Mouse (Mus musculus) hindbrain, embryonic 16.5 days (tissue): Measurements from ENCODE around the gene Krt222. TPM values are rescaled to one million over a fixed set of nuclear protein-coding genes. Genes with fewer than 3 reads are reported as not detected.
A peak's percentile ranks its signal among the peaks of the same experiment; 100 is the strongest.
"Not testable (repeated sequence)": the region's sequence is repeated elsewhere in the genome, so short reads cannot be mapped to it uniquely, and the experiment has no call there.

ENCODE experiments used
- ATAC-seq: fragments of 200-750 bp; cut with Nextera tagmentation; 2 replicates; pipeline ENCODE4 v1.8.0; 2017; ENCODE audit warnings: moderate TSS enrichment, moderate library complexity
- H3K27ac ChIP-seq: fragments of 300-500 bp; sonication (generic); 2 replicates; pipeline ENCODE4 v1.5.1; 2014; ENCODE audit warnings: low read depth, mild to moderate bottlenecking, control low read depth, low read length, moderate library complexity
- H3K27me3 ChIP-seq: fragments of 300-500 bp; sonication (generic); replicated peaks from 2 replicates; pipeline ENCODE4 v1.6.1; 2014; ENCODE audit warnings: low read length; ENCODE audit not compliant: control insufficient read depth, insufficient read depth
- H3K36me3 ChIP-seq: fragments of 300-500 bp; sonication (generic); 2 replicates; pipeline ENCODE4 v1.6.1; 2014; ENCODE audit warnings: mild to moderate bottlenecking, low read length, moderate library complexity, mixed read lengths; ENCODE audit not compliant: control insufficient read depth, insufficient read depth
- H3K4me1 ChIP-seq: fragments of 300-500 bp; sonication (generic); 2 replicates; pipeline ENCODE4 v1.6.1; 2014; ENCODE audit warnings: low read depth, low read length; ENCODE audit not compliant: control insufficient read depth, insufficient read depth
- H3K4me2 ChIP-seq: fragments of 300-500 bp; sonication (generic); 2 replicates; pipeline ENCODE4 v1.6.1; 2014; ENCODE audit warnings: mild to moderate bottlenecking, low read length, control low read depth, moderate library complexity
- H3K4me3 ChIP-seq: fragments of 300-500 bp; sonication (generic); 2 replicates; pipeline ENCODE4 v1.5.1; 2014; ENCODE audit warnings: mild to moderate bottlenecking, low read length, control low read depth, moderate library complexity
- H3K9ac ChIP-seq: fragments of 300-500 bp; sonication (generic); 2 replicates; pipeline ENCODE4 v1.6.1; 2014; ENCODE audit warnings: low read depth, mild to moderate bottlenecking, control low read depth, low read length, moderate library complexity
- H3K9me3 ChIP-seq: fragments of 300-500 bp; sonication (generic); 2 replicates; pipeline ENCODE4 v1.6.1; 2014; ENCODE audit warnings: mild to moderate bottlenecking, low read length, moderate library complexity; ENCODE audit not compliant: control insufficient read depth
- WGBS: fragments of 180-500 bp; shearing (Covaris S2); extraction: QIAGEN DNeasy Blood & Tissue Kit; methylation state at CpG from one replicate; pipeline ENCODE4 v1.1.7; 2014; 5-methylcytosine and 5-hydroxymethylcytosine counted together
- polyA plus RNA-seq: library from polyadenylated mRNA; unstranded; fragments of >200 nt; fragmentation: Nextera tagmentation; extraction: Ambion mirVana; gene quantifications from 2 replicates; pipeline ENCODE4 v1.2.1, GENCODE M21; 2015

Krt222 gene
- polyA plus RNA-seq, 1 experiment from 2014 or later = 14.3 TPM

GRCm38 (mm10) chr11:99249115-99249514, 5.2 kb upstream of the Krt222 start:
- Histone ChIP-seq H3K36me3 (no peaks in the 10 kb centered on the region), H3K4me3 (no peak overlapping the region), H3K4me2 (no peak overlapping the region), H3K9ac (no peak overlapping the region), H3K27ac (no peak overlapping the region), H3K4me1 (peaks cover under 1% of the 10 kb centered on the region), H3K27me3 (no peaks in the 10 kb centered on the region), H3K9me3 (no peaks in the 10 kb centered on the region)
- WGBS = 66% methylated on average over 4 of the region's 4 CpGs
- ATAC-seq = no peak

- Histone ChIP-seq H3K36me3 (no peaks in the 10 kb centered on the region), H3K9me3 (no peaks in the 10 kb centered on the region), H3K4me2 (no peak overlapping the region), H3K27ac (no peak overlapping the region), H3K4me3 (no peak overlapping the region), H3K4me1 (peaks cover 3% of the 10 kb centered on the region), H3K9ac (no peak overlapping the region), H3K27me3 (no peaks in the 10 kb centered on the region)
- 92% methylated on average over 4 of the region's 4 CpGs for WGBS
- no peak for ATAC-seq
These were observed 4.0 kb upstream of the Krt222 start for GRCm38 (mm10) chr11:99247916-99248315.

GRCm38 (mm10) chr11:99244519-99244918, 634 bp upstream of the Krt222 start:
- H3K27ac ChIP-seq, H3K4me2 ChIP-seq, H3K9ac ChIP-seq, ATAC-seq, H3K36me3 ChIP-seq, H3K9me3 ChIP-seq, H3K27me3 ChIP-seq, H3K4me3 ChIP-seq, H3K4me1 ChIP-seq: not testable (repeated sequence)
- 46% methylated on average over 3 of the region's 3 CpGs for WGBS

- H3K9me3 ChIP-seq = no peaks in the 10 kb centered on the region
- H3K9ac ChIP-seq = peak overlapping the region; percentile 58
- H3K4me2 ChIP-seq = peak overlapping the region; percentile 54
- peak overlapping the region; percentile 64 for H3K27ac ChIP-seq
- peaks cover 3% of the 10 kb centered on the region for H3K4me1 ChIP-seq
- H3K4me3 ChIP-seq = peak overlapping the region; percentile 42
- no peaks in the 10 kb centered on the region for H3K27me3 ChIP-seq
- H3K36me3 ChIP-seq = no peaks in the 10 kb centered on the region
- no peak for ATAC-seq
- 49% methylated on average over 3 of the region's 3 CpGs for WGBS
These were observed 575 bp downstream of the Krt222 start for GRCm38 (mm10) chr11:99243200-99243819.

GRCm38 (mm10) chr11:99242056-99242455, 1.8 kb downstream of the Krt222 start:
- Histone ChIP-seq H3K4me3 (no peak overlapping the region), H3K4me1 (peaks cover 3% of the 10 kb centered on the region), H3K9ac (no peak overlapping the region), H3K27ac (no peak overlapping the region), H3K9me3 (no peaks in the 10 kb centered on the region), H3K27me3 (no peaks in the 10 kb centered on the region), H3K36me3 (no peaks in the 10 kb centered on the region), H3K4me2 (no peak overlapping the region)
- no peak for ATAC-seq
- 80% methylated on average over 5 of the region's 5 CpGs for WGBS

GRCm38 (mm10) chr11:99238468-99238867, 5.4 kb downstream of the Krt222 start:
- no peaks in the 10 kb centered on the region for H3K36me3 ChIP-seq
- H3K9ac ChIP-seq = no peak overlapping the region
- no peak overlapping the region for H3K4me2 ChIP-seq
- WGBS = 66% methylated on average over 14 of the region's 14 CpGs
- ATAC-seq = no peak
- H3K27me3 ChIP-seq = no peaks in the 10 kb centered on the region
- no peak overlapping the region for H3K4me3 ChIP-seq
- no peaks in the 10 kb centered on the region for H3K9me3 ChIP-seq
- no peak overlapping the region for H3K27ac ChIP-seq
- H3K4me1 ChIP-seq = no peaks in the 10 kb centered on the region

GRCm38 (mm10) chr11:99231049-99231816, 12.7 kb downstream of the Krt222 start:
- ATAC-seq = peak; percentile 19; the same call in 1 of the 2 replicates
- WGBS = 26% methylated on average over 15 of the region's 15 CpGs
- H3K27me3 ChIP-seq = no peaks in the 10 kb centered on the region
- peak overlapping the region; percentile 99 for H3K9ac ChIP-seq
- H3K9me3 ChIP-seq = no peaks in the 10 kb centered on the region
- peaks cover 23% of the 10 kb centered on the region for H3K4me1 ChIP-seq
- H3K4me2 ChIP-seq = peak overlapping the region; percentile 90
- peak overlapping the region; percentile 98 for H3K27ac ChIP-seq
- H3K4me3 ChIP-seq = peak overlapping the region; percentile 90
- peaks cover 7% of the 10 kb centered on the region; the same call in 1 of the 2 replicates for H3K36me3 ChIP-seq

GRCm38 (mm10) chr11:99230261-99231048, 13.4 kb downstream of the Krt222 start, which contains the start of gene Smarce1:
Gene Smarce1, minus strand, starts transcription at chr11:99231017.
- Histone ChIP-seq H3K4me1 (peaks cover 25% of the 10 kb centered on the region), H3K4me2 (peak within 1 kb of the TSS; percentile 90), H3K9me3 (no peaks in the 10 kb centered on the region), H3K36me3 (peaks cover 7% of the 10 kb centered on the region; the same call in 1 of the 2 replicates), H3K27ac (peak within 1 kb of the TSS; percentile 98), H3K9ac (peak within 1 kb of the TSS; percentile 99), H3K27me3 (no peaks in the 10 kb centered on the region), H3K4me3 (peak within 1 kb of the TSS; percentile 90)
- WGBS = under 1% methylated on average over 85 of the region's 87 CpGs
- ATAC-seq = peak; percentile 94
